Mouse (Mus musculus) intestine, embryonic 14.5 days (tissue): ENCODE measurements at regions not wholly inside any gene's neighbourhood (a gene's known extent, or its start where the extent isn't known, plus 50 kb on each side); places are given as distances from the start of the nearest gene placed in this dataset.

Source experiments
- ATAC-seq: fragments of 200-750 bp; cut with Nextera tagmentation; replicated peaks from 2 replicates; pipeline ENCODE4 v1.8.0; 2017; ENCODE audit warnings: low read depth, moderate number of reproducible peaks, moderate TSS enrichment, moderate library complexity; ENCODE audit not compliant: low FRiP score, low TSS enrichment
- DNase-seq: peaks from one replicate; pipeline ENCODE4 v3.0.0-alpha.2; 2018; ENCODE audit warnings: low spot score
- H3K27ac ChIP-seq: fragments of 300-500 bp; sonication (generic); 2 replicates; pipeline ENCODE4 v1.5.1; 2014; ENCODE audit warnings: low read depth, mild to moderate bottlenecking, control low read depth
- H3K27me3 ChIP-seq: fragments of 300-500 bp; sonication (generic); replicated peaks from 2 replicates; pipeline ENCODE4 v1.6.1; 2014; ENCODE audit warnings: low read length, control low read depth; ENCODE audit not compliant: control insufficient read depth, insufficient read depth
- H3K36me3 ChIP-seq: fragments of 300-500 bp; sonication (generic); 2 replicates; pipeline ENCODE4 v1.6.1; 2014; ENCODE audit warnings: low read length, control low read depth; ENCODE audit not compliant: control insufficient read depth, insufficient read depth
- H3K4me1 ChIP-seq: fragments of 300-500 bp; sonication (generic); replicated peaks from 2 replicates; pipeline ENCODE4 v1.6.1; 2014; ENCODE audit warnings: low read length, control low read depth, mixed read lengths; ENCODE audit not compliant: control insufficient read depth, insufficient read depth
- H3K4me2 ChIP-seq: fragments of 300-500 bp; sonication (generic); 2 replicates; pipeline ENCODE4 v1.6.1; 2014; ENCODE audit warnings: low read length
- H3K4me3 ChIP-seq: fragments of 300-500 bp; sonication (generic); 2 replicates; pipeline ENCODE4 v1.5.1; 2014; ENCODE audit warnings: low read depth, low read length, control low read depth, mixed read lengths
- H3K9ac ChIP-seq: fragments of 300-500 bp; sonication (generic); 2 replicates; pipeline ENCODE4 v1.6.1; 2014; ENCODE audit warnings: mild to moderate bottlenecking, low read length
- H3K9me3 ChIP-seq: fragments of 300-500 bp; sonication (generic); 2 replicates; pipeline ENCODE4 v1.6.1; 2016; ENCODE audit warnings: low read length, control low read depth; ENCODE audit not compliant: control insufficient read depth
- WGBS: fragments of 180-500 bp; shearing (Covaris S2); extraction: QIAGEN DNeasy Blood & Tissue Kit; methylation state at CpG from one replicate; pipeline ENCODE4 v1.1.7; 2014; 5-methylcytosine and 5-hydroxymethylcytosine counted together

DNA sequence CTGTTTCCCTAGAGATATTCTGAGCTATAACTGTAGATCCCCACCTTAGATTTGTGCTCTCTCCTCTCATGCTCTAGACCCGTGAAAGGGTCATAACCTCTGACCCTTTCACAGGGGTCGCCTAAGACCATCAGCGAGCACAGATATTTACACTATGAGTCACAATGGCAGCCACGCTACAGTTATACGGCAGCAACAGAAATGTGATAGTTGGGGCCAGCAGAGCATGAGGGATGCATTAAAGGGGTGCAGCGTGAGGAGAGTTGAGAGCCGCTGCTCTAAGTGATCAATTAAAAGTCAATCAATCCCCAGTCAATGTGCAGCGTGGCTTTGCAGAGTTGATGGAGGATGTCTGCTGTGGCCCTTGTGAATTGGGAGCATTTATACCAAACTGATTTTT lies 112.7 kb upstream of the Foxn2 start:
- no peaks in the 10 kb centered on the region for H3K36me3 ChIP-seq
- WGBS: 44% methylated on average over 8 of the region's 8 CpGs
- no peak overlapping the region for H3K4me2 ChIP-seq
- ATAC-seq (no peak), DNase-seq (no peak)
- no peaks in the 10 kb centered on the region for H3K27me3 ChIP-seq
- H3K4me3 ChIP-seq: no peak overlapping the region
- H3K4me1 ChIP-seq: peaks cover 6% of the 10 kb centered on the region; the same call in 1 of the 2 replicates
- H3K27ac ChIP-seq: no peak overlapping the region
- no peak overlapping the region for H3K9ac ChIP-seq
- H3K9me3 ChIP-seq: peaks cover 6% of the 10 kb centered on the region; the same call in 1 of the 2 replicates

- no peak overlapping the region for H3K4me2 ChIP-seq
- no peak overlapping the region for H3K27ac ChIP-seq
- 31% methylated on average over 8 of the region's 8 CpGs for WGBS
- peaks cover 6% of the 10 kb centered on the region; the same call in 1 of the 2 replicates for H3K9me3 ChIP-seq
- H3K4me1 ChIP-seq: peaks cover 6% of the 10 kb centered on the region; the same call in 1 of the 2 replicates
- no peak for DNase-seq
- H3K4me3 ChIP-seq: no peak overlapping the region
- no peaks in the 10 kb centered on the region for H3K36me3 ChIP-seq
- H3K9ac ChIP-seq: no peak overlapping the region
- H3K27me3 ChIP-seq: no peaks in the 10 kb centered on the region
- ATAC-seq: no peak
Observed at GRCm38 (mm10) chr17:88328807-88329206, 111.7 kb upstream of the Foxn2 start.

DNA sequence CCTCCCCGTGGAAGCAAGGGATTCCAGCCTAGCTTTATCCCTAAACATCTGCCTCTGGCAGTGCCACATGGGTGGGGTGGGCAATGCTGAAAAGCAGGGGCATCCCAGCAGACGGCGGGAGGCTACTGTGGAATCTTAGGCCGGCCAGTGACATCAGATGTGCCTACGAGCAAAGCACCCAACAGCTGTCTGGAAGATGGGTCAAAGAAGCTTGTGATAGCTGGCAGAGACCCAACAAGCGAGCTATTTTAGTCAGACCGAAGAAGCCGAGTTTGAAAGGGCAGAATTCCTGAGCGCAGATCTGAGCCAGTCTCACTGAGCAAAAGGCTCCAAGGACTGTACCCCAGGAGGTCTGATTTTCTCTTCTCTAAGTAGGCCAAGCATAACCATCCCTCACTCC lies 110.8 kb upstream of the Foxn2 start:
- Histone ChIP-seq H3K4me2 (no peak overlapping the region), H3K9me3 (peaks cover 6% of the 10 kb centered on the region; the same call in 1 of the 2 replicates), H3K4me1 (peaks cover 6% of the 10 kb centered on the region; the same call in 1 of the 2 replicates), H3K4me3 (no peak overlapping the region), H3K9ac (no peak overlapping the region), H3K27ac (no peak overlapping the region), H3K27me3 (no peaks in the 10 kb centered on the region), H3K36me3 (no peaks in the 10 kb centered on the region)
- 58% methylated on average over 9 of the region's 9 CpGs for WGBS
- no peak for ATAC-seq
- DNase-seq: no peak

- Histone ChIP-seq H3K27ac (no peak overlapping the region), H3K36me3 (no peaks in the 10 kb centered on the region), H3K4me2 (no peak overlapping the region), H3K4me3 (no peak overlapping the region), H3K27me3 (no peaks in the 10 kb centered on the region), H3K9ac (no peak overlapping the region), H3K4me1 (peaks cover 6% of the 10 kb centered on the region; the same call in 1 of the 2 replicates), H3K9me3 (peaks cover 6% of the 10 kb centered on the region; the same call in 1 of the 2 replicates)
- DNase-seq (no peak), ATAC-seq (no peak)
- 90% methylated on average over 2 of the region's 2 CpGs for WGBS
Observed at GRCm38 (mm10) chr17:88330129-88330528, 110.4 kb upstream of the Foxn2 start.

DNA sequence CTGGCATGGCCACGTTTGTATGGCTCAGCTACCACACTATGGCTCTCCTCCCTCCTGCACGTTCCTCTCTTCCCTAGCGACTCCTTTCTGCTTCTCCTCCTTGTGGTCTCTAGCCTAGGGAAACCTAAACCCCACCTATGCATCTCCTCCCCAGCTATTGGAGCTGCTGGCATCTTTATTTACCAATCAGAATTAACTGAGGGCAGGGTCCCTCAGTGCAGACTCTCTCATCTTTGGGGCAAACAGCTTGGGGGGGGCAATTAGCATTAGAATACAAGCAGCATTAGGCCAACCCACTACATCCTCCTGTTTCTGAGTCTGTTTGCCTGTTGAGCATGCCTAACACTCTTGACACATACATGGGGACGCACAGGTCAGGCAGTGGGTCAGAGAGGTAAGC lies 106.7 kb upstream of the Foxn2 start:
- H3K4me1 ChIP-seq: peaks cover 6% of the 10 kb centered on the region; the same call in 1 of the 2 replicates
- H3K9me3 ChIP-seq: peaks cover 6% of the 10 kb centered on the region; the same call in 1 of the 2 replicates
- DNase-seq (no peak), ATAC-seq (no peak)
- H3K27ac ChIP-seq: no peak overlapping the region
- H3K9ac ChIP-seq: no peak overlapping the region
- no peaks in the 10 kb centered on the region for H3K27me3 ChIP-seq
- no peaks in the 10 kb centered on the region for H3K36me3 ChIP-seq
- no peak overlapping the region for H3K4me2 ChIP-seq
- 64% methylated on average over 4 of the region's 4 CpGs for WGBS
- no peak overlapping the region for H3K4me3 ChIP-seq

- Histone ChIP-seq H3K27ac (no peak overlapping the region), H3K27me3 (no peaks in the 10 kb centered on the region), H3K4me3 (no peak overlapping the region), H3K4me1 (no peaks in the 10 kb centered on the region), H3K36me3 (no peaks in the 10 kb centered on the region), H3K9ac (no peak overlapping the region), H3K4me2 (no peak overlapping the region), H3K9me3 (peaks cover 3% of the 10 kb centered on the region; the same call in 1 of the 2 replicates)
- 79% methylated on average over 5 of the region's 5 CpGs for WGBS
- ATAC-seq (no peak), DNase-seq (no peak)
Observed at GRCm38 (mm10) chr17:88335271-88335670, 105.2 kb upstream of the Foxn2 start.

DNA sequence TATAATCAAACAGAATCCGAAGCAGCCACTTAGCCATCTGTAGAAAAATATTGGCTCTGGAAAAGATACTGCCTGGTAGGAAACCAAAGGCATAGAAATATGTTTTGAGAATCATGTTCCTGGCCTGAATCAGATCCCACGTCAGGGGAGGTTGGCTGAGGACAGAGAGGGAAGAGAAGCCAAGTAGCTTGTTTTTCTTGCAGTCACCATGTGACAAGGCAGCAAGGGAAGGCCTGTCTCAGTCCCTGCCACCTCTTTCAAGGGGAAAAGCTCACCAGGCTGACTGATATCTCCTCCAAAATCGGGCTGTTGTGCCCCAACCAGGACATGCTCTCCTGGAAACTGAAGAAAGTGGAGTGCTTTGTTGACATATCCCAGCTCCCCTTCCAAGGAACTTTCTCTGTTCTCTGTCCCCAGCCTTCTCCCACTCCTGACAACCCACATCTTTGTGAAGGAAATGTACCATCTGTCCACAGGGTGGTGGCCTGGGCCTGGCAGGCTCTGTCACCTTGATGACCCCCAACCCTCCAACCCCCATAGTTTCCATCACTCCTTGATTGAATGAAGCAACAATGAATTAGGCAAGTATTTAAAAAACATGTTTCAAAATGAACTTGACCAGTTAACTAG lies 104.3 kb upstream of the Foxn2 start:
- Histone ChIP-seq H3K9ac (no peak overlapping the region), H3K4me2 (no peak overlapping the region), H3K36me3 (no peaks in the 10 kb centered on the region), H3K4me1 (no peaks in the 10 kb centered on the region), H3K4me3 (no peak overlapping the region), H3K27ac (no peak overlapping the region), H3K9me3 (no peaks in the 10 kb centered on the region), H3K27me3 (no peaks in the 10 kb centered on the region)
- DNase-seq: no peak
- no peak for ATAC-seq
- WGBS: 56% methylated on average over 3 of the region's 3 CpGs

DNA sequence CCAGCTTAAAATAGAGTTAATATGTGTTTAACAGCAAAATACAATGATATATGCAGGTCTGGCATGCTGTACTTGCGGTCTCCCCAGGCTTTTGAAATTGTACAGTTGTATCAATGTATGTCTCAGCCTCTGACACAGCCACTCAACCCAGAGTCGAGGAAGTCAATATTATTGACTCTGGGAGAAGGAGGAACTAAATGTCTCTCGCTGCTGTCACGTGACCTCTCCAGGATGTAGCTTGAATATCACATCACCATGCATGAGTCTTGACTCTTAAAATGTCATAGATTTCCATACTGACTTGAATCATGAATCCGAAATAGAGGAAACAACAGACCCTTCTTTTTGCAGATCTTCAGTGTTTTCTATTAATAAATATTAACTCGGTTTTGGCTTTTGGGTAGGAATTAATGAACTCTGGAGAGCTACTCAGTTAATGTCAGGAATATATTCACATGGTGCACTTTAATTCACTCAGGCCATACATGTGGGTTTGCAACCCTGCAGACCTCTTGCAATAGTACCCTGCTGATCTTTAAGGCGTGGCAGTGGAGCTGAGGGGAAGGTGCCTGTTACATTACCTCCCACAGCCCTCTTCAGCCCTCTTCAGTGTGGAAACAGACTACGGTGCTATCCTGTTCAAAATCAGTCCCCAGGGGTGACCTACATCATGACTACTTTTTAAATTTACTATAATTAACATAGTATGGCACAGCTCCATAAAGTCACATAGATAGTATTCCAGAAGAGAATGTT lies 102.7 kb upstream of the Foxn2 start:
- 83% methylated on average over 8 of the region's 8 CpGs for WGBS
- no peaks in the 10 kb centered on the region for H3K27me3 ChIP-seq

More for the DNA sequence above, 102.7 kb upstream of the Foxn2 start:
- Histone ChIP-seq H3K4me3 (no peak overlapping the region), H3K9ac (no peak overlapping the region), H3K4me2 (no peak overlapping the region), H3K4me1 (no peaks in the 10 kb centered on the region), H3K36me3 (no peaks in the 10 kb centered on the region), H3K27ac (no peak overlapping the region), H3K9me3 (no peaks in the 10 kb centered on the region)
- no peak for ATAC-seq
- DNase-seq: no peak
